Mouse (Mus musculus) bone marrow, adult 2 months (tissue): Measurements from ENCODE around the gene Gyg.

ENCODE experiments used
- CTCF ChIP-seq: fragments of 200-500 bp; IDR thresholded peaks from 2 replicates; pipeline ENCODE4 v1.5.1; 2011; ENCODE audit warnings: low read length, control low read depth; ENCODE audit not compliant: control insufficient read depth, insufficient read depth
- POLR2A ChIP-seq: fragments of 200-500 bp; IDR thresholded peaks from 2 replicates; pipeline ENCODE4 v1.6.1; 2011; ENCODE audit warnings: low read depth, mild to moderate bottlenecking, control low read depth, low read length, borderline replicate concordance; ENCODE audit not compliant: control insufficient read depth

GRCm38 (mm10) chr3:20144401-20144800 lies 10.7 kb downstream of the Gyg start:
- TF ChIP-seq POLR2A (no peak), CTCF (no peak)
